Mouse (Mus musculus): Measurements from ENCODE around the gene Carnmt1. TPM values are rescaled to one million over a fixed set of nuclear protein-coding genes. Genes with fewer than 3 reads are reported as not detected.

Gene Carnmt1
- polyA plus RNA-seq, 2 experiments, result 17.2 to 46.5 TPM

DNA sequence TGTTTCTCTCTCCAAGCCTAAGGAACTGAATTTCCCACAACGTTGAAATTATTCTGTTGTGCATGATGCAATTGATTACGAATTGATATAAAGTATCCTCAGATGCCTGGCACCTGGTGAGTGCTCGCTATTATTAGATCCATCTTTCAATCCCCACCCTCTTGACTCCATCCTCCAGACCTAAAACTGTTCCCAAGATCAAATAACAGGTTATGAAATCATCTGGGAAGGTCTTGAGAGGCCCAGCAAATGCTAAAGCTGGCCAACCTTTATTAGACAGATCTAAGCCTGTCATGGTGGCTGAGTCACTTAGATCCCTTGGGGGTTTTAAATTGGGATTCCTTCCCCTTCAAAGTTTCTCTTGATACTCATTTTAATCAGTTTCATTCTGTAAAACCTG is 10.1 kb upstream of the Carnmt1 start:
- Histone ChIP-seq H3K9ac (ENCODE audit: low read depth, low read length, severe bottlenecking) (no peak overlapping the region), H3K36me3 (ENCODE audit: control insufficient read depth, insufficient read depth, low read length) (no peaks in the 10 kb centered on the region), H3K4me3 (replicated peaks; ENCODE audit: low read length) (no peak overlapping the region), H3K9me3 (ENCODE audit: control insufficient read depth, low read length) (no peaks in the 10 kb centered on the region), H3K4me2 (replicated peaks; ENCODE audit: low read depth, low read length, severe bottlenecking) (no peak overlapping the region), H3K27ac (replicated peaks; ENCODE audit: low read depth, low read length) (no peak overlapping the region), H3K27me3 (ENCODE audit: control insufficient read depth, insufficient read depth, low read length) (no peaks in the 10 kb centered on the region), H3K4me1 (ENCODE audit: control insufficient read depth, insufficient read depth, low read length) (no peaks in the 10 kb centered on the region)
- TF ChIP-seq POLR2A (IDR thresholded peaks at IDR 0.05; ENCODE audit: borderline replicate concordance, extremely low read depth, insufficient read depth, insufficient read length), result no peak
- 81% methylated on average over 3 of the region's 3 CpGs for WGBS
- DNase-seq (ENCODE audit: low spot score) (no peak), ATAC-seq (ENCODE audit: low FRiP score, low read depth) (no peak)

DNA sequence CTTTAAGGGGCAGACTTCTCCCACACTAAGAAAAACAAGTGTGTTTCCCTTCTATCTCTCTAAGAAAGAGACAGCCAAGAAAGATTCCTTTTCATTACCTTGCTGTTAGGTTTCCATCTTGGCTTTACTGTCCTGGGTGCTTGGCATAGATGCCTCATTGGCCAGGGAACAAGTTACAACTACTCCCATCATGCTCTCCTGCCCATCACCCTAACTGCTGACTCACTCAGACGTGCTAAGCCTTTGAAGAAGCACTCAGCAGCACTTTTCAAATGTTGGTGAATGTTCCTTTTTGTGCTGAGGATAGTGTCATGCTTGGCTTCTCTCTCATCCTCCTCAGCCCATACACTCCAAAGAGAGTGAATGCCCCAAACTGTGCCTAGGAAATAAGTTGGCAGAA is 8.9 kb upstream of the Carnmt1 start:
- no peaks in the 10 kb centered on the region for H3K27me3 ChIP-seq (ENCODE audit: control insufficient read depth, insufficient read depth, low read length)
- no peak for ATAC-seq (ENCODE audit: low FRiP score, low read depth)
- no peak for DNase-seq (ENCODE audit: low spot score)
- H3K36me3 ChIP-seq (ENCODE audit: control insufficient read depth, insufficient read depth, low read length), result no peaks in the 10 kb centered on the region
- no peaks in the 10 kb centered on the region for H3K4me1 ChIP-seq (ENCODE audit: control insufficient read depth, insufficient read depth, low read length)
- H3K4me3 ChIP-seq (replicated peaks; ENCODE audit: low read length), result no peak overlapping the region
- 52% methylated on average over 1 of the region's 1 CpGs for WGBS
- no peak for TF ChIP-seq POLR2A (IDR thresholded peaks at IDR 0.05; ENCODE audit: borderline replicate concordance, extremely low read depth, insufficient read depth, insufficient read length)
- no peak overlapping the region for H3K9ac ChIP-seq (ENCODE audit: low read depth, low read length, severe bottlenecking)
- no peak overlapping the region for H3K4me2 ChIP-seq (replicated peaks; ENCODE audit: low read depth, low read length, severe bottlenecking)
- H3K27ac ChIP-seq (replicated peaks; ENCODE audit: low read depth, low read length), result no peak overlapping the region
- no peaks in the 10 kb centered on the region for H3K9me3 ChIP-seq (ENCODE audit: control insufficient read depth, low read length)

DNA sequence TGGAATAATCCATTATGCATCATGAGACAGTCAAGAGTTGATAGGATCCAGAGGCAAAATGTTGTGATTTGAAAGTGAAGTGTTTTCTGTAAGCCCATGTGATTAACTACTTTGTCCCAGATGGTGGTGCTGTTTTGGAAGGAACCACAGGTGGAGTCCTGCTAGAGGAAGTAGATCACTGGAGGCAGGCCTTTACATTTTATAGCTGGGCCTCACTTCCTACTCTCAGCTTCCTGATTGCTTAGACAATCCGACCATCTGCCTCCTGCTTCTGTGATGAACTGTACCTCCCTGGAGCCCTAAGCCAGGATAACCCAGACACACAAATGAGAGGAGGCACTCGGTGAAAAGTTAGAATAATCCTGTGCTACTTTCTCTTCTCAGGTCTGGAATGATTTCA is 6.7 kb upstream of the Carnmt1 start:
- no peak overlapping the region for H3K4me3 ChIP-seq (replicated peaks; ENCODE audit: low read length)
- H3K9ac ChIP-seq (ENCODE audit: low read depth, low read length, severe bottlenecking), result no peak overlapping the region
- no peaks in the 10 kb centered on the region for H3K27me3 ChIP-seq (ENCODE audit: control insufficient read depth, insufficient read depth, low read length)
- 38% methylated on average over 2 of the region's 2 CpGs for WGBS
- no peaks in the 10 kb centered on the region for H3K9me3 ChIP-seq (ENCODE audit: control insufficient read depth, low read length)
- no peak for TF ChIP-seq POLR2A (IDR thresholded peaks at IDR 0.05; ENCODE audit: borderline replicate concordance, extremely low read depth, insufficient read depth, insufficient read length)
- no peaks in the 10 kb centered on the region for H3K36me3 ChIP-seq (ENCODE audit: control insufficient read depth, insufficient read depth, low read length)
- no peaks in the 10 kb centered on the region for H3K4me1 ChIP-seq (ENCODE audit: control insufficient read depth, insufficient read depth, low read length)
- DNase-seq (ENCODE audit: low spot score) (no peak), ATAC-seq (ENCODE audit: low FRiP score, low read depth) (no peak)
- no peak overlapping the region for H3K27ac ChIP-seq (replicated peaks; ENCODE audit: low read depth, low read length)
- no peak overlapping the region for H3K4me2 ChIP-seq (replicated peaks; ENCODE audit: low read depth, low read length, severe bottlenecking)

- no peak for TF ChIP-seq POLR2A (IDR thresholded peaks at IDR 0.05; ENCODE audit: borderline replicate concordance, extremely low read depth, insufficient read depth, insufficient read length)
- Histone ChIP-seq H3K4me1 (ENCODE audit: control insufficient read depth, insufficient read depth, low read length) (peaks cover 4% of the 10 kb centered on the region), H3K36me3 (ENCODE audit: control insufficient read depth, insufficient read depth, low read length) (no peaks in the 10 kb centered on the region), H3K9ac (ENCODE audit: low read depth, low read length, severe bottlenecking) (no peak overlapping the region), H3K9me3 (ENCODE audit: control insufficient read depth, low read length) (no peaks in the 10 kb centered on the region), H3K27ac (replicated peaks; ENCODE audit: low read depth, low read length) (no peak overlapping the region), H3K27me3 (ENCODE audit: control insufficient read depth, insufficient read depth, low read length) (no peaks in the 10 kb centered on the region), H3K4me2 (replicated peaks; ENCODE audit: low read depth, low read length, severe bottlenecking) (no peak overlapping the region), H3K4me3 (replicated peaks; ENCODE audit: low read length) (no peak overlapping the region)
- ATAC-seq (ENCODE audit: low FRiP score, low read depth), result no peak
- WGBS, result 86% methylated on average over 7 of the region's 7 CpGs
- no peak for DNase-seq (ENCODE audit: low spot score)
These were observed 3.6 kb upstream of the Carnmt1 start for GRCm38 (mm10) chr19:18666966-18667365.

- Histone ChIP-seq H3K4me1 (ENCODE audit: control insufficient read depth, insufficient read depth, low read length) (peaks cover 19% of the 10 kb centered on the region), H3K27me3 (ENCODE audit: control insufficient read depth, insufficient read depth, low read length) (no peaks in the 10 kb centered on the region), H3K9me3 (ENCODE audit: control insufficient read depth, low read length) (no peaks in the 10 kb centered on the region), H3K9ac (ENCODE audit: low read depth, low read length, severe bottlenecking) (no peak overlapping the region), H3K36me3 (ENCODE audit: control insufficient read depth, insufficient read depth, low read length) (no peaks in the 10 kb centered on the region), H3K27ac (replicated peaks; ENCODE audit: low read depth, low read length) (no peak overlapping the region), H3K4me3 (replicated peaks; ENCODE audit: low read length) (no peak overlapping the region), H3K4me2 (replicated peaks; ENCODE audit: low read depth, low read length, severe bottlenecking) (no peak overlapping the region)
- ATAC-seq (ENCODE audit: low FRiP score, low read depth), result no peak
- 94% methylated on average over 7 of the region's 7 CpGs for WGBS
- DNase-seq (ENCODE audit: low spot score), result no peak
- TF ChIP-seq POLR2A (IDR thresholded peaks at IDR 0.05; ENCODE audit: borderline replicate concordance, extremely low read depth, insufficient read depth, insufficient read length), result no peak
These were observed 1.0 kb upstream of the Carnmt1 start for GRCm38 (mm10) chr19:18669551-18669950.

Measured in limb, embryonic 14.5 days (tissue).